Mouse (Mus musculus) midbrain, embryonic 14.5 days (tissue): ENCODE measurements at regions not wholly inside any gene's neighbourhood (a gene's known extent, or its start where the extent isn't known, plus 50 kb on each side); places are given as distances from the start of the nearest gene placed in this dataset.
A peak's percentile ranks its signal among the peaks of the same experiment; 100 is the strongest.

ENCODE experiments used
- ATAC-seq: fragments of 200-750 bp; cut with Nextera tagmentation; 2 replicates; pipeline ENCODE4 v1.8.0; 2017; ENCODE audit warnings: moderate number of reproducible peaks, moderate library complexity; ENCODE audit not compliant: low FRiP score, low TSS enrichment
- DNase-seq: peaks from one replicate; pipeline ENCODE4 v3.0.0-alpha.2; 2015
- H3K27ac ChIP-seq: fragments of 300-500 bp; sonication (generic); replicated peaks from 2 replicates; pipeline ENCODE4 v1.5.1; 2014; ENCODE audit warnings: mild to moderate bottlenecking, low read depth, low read length, moderate library complexity
- H3K27me3 ChIP-seq: fragments of 300-500 bp; sonication (generic); 2 replicates; pipeline ENCODE4 v1.6.1; 2014; ENCODE audit warnings: low read length, control low read depth, mixed read lengths; ENCODE audit not compliant: control insufficient read depth, insufficient read depth
- H3K36me3 ChIP-seq: fragments of 300-500 bp; sonication (generic); 2 replicates; pipeline ENCODE4 v1.6.1; 2014; ENCODE audit warnings: low read length, control low read depth; ENCODE audit not compliant: control insufficient read depth, insufficient read depth
- H3K4me1 ChIP-seq: fragments of 300-500 bp; sonication (generic); 2 replicates; pipeline ENCODE4 v1.6.1; 2014; ENCODE audit warnings: mild to moderate bottlenecking, antibody characterized with exemption, low read length, control low read depth; ENCODE audit not compliant: control insufficient read depth, insufficient read depth
- H3K4me2 ChIP-seq: fragments of 300-500 bp; sonication (generic); 2 replicates; pipeline ENCODE4 v1.6.1; 2014; ENCODE audit warnings: mild to moderate bottlenecking, low read length, moderate library complexity
- H3K4me3 ChIP-seq: fragments of 300-500 bp; sonication (generic); replicated peaks from 2 replicates; pipeline ENCODE4 v1.5.1; 2014; ENCODE audit warnings: low read depth, low read length
- H3K9ac ChIP-seq: fragments of 300-500 bp; sonication (generic); replicated peaks from 2 replicates; pipeline ENCODE4 v1.6.1; 2014; ENCODE audit warnings: mild to moderate bottlenecking, low read length, moderate library complexity
- H3K9me3 ChIP-seq: fragments of 300-500 bp; sonication (generic); 2 replicates; pipeline ENCODE4 v1.6.1; 2016; ENCODE audit warnings: low read length, control low read depth, mixed read lengths; ENCODE audit not compliant: control insufficient read depth
- WGBS: fragments of 180-500 bp; shearing (Covaris S2); extraction: QIAGEN DNeasy Blood & Tissue Kit; methylation state at CpG from one replicate; pipeline ENCODE4 v1.1.7; 2014; 5-methylcytosine and 5-hydroxymethylcytosine counted together

DNA sequence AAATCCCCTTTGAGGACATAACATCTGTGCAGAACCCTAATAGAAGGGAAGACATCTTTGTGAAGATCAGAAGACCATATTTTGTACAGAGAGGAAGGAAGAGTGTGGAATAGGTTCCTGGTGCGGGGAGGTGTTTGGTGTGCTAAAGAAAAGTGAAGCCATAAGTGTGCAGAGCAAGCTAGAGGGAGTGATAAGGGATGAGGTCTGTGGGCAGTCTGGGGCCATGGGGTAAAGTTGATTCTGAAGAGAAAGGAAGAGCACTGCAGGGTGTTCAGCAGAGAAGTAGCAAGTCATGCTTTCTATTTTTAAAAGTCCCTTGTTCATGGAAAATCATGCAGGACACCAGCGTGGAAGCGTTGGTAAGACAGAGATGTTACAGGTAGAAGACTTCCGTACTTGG, 161.8 kb upstream of the Tll1 start:
- Histone ChIP-seq H3K9ac (no peak overlapping the region), H3K9me3 (no peaks in the 10 kb centered on the region), H3K4me3 (no peak overlapping the region), H3K4me1 (no peaks in the 10 kb centered on the region), H3K36me3 (no peaks in the 10 kb centered on the region), H3K4me2 (no peak overlapping the region), H3K27ac (no peak overlapping the region), H3K27me3 (no peaks in the 10 kb centered on the region)
- no peak for DNase-seq
- WGBS = 96% methylated on average over 4 of the region's 4 CpGs
- no peak for ATAC-seq

DNA sequence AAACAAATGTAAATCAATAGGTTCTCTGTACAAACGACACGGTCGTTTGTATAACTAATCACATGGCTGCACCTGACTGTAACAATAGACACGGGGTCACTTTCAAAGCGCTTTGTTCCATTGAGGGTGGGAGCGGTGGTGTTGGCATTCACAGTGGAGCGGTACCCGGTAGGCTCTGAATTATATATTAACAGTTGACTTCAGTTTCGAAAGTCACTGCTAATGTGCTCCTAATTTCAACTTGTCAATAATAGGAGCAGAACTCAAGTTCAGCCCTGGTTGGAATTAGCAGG, 160.8 kb upstream of the Tll1 start:
- no peak for DNase-seq
- no peaks in the 10 kb centered on the region for H3K27me3 ChIP-seq
- H3K4me1 ChIP-seq = no peaks in the 10 kb centered on the region
- H3K4me3 ChIP-seq = no peak overlapping the region
- H3K9ac ChIP-seq = no peak overlapping the region
- H3K4me2 ChIP-seq = no peak overlapping the region
- ATAC-seq = no peak
- H3K27ac ChIP-seq = no peak overlapping the region
- WGBS = 70% methylated on average over 9 of the region's 9 CpGs
- H3K36me3 ChIP-seq = no peaks in the 10 kb centered on the region
- H3K9me3 ChIP-seq = no peaks in the 10 kb centered on the region

GRCm38 (mm10) chr8:64366226-64366973, 160.3 kb upstream of the Tll1 start:
- Histone ChIP-seq H3K4me2 (no peak overlapping the region), H3K4me3 (no peak overlapping the region), H3K36me3 (no peaks in the 10 kb centered on the region), H3K4me1 (no peaks in the 10 kb centered on the region), H3K9ac (no peak overlapping the region), H3K9me3 (no peaks in the 10 kb centered on the region), H3K27ac (no peak overlapping the region), H3K27me3 (no peaks in the 10 kb centered on the region)
- DNase-seq (no peak), ATAC-seq (no peak)
- WGBS = 84% methylated on average over 11 of the region's 11 CpGs

GRCm38 (mm10) chr8:64357092-64357491, 151.0 kb upstream of the Tll1 start:
- 89% methylated on average over 5 of the region's 5 CpGs for WGBS
- Histone ChIP-seq H3K4me1 (no peaks in the 10 kb centered on the region), H3K27me3 (no peaks in the 10 kb centered on the region), H3K9me3 (no peaks in the 10 kb centered on the region), H3K9ac (no peak overlapping the region), H3K4me3 (no peak overlapping the region), H3K27ac (no peak overlapping the region), H3K4me2 (no peak overlapping the region), H3K36me3 (no peaks in the 10 kb centered on the region)
- ATAC-seq (no peak), DNase-seq (no peak)

- no peak overlapping the region for H3K4me3 ChIP-seq
- H3K4me2 ChIP-seq = no peak overlapping the region
- no peak overlapping the region for H3K27ac ChIP-seq
- no peaks in the 10 kb centered on the region for H3K27me3 ChIP-seq
- no peaks in the 10 kb centered on the region for H3K36me3 ChIP-seq
- WGBS = 34% methylated on average over 3 of the region's 3 CpGs
- no peaks in the 10 kb centered on the region for H3K4me1 ChIP-seq
- no peaks in the 10 kb centered on the region for H3K9me3 ChIP-seq
- no peak overlapping the region for H3K9ac ChIP-seq
- no peak for ATAC-seq
- DNase-seq = peak; percentile 47
Observed at GRCm38 (mm10) chr8:64348082-64348646, 142.1 kb upstream of the Tll1 start.

DNA sequence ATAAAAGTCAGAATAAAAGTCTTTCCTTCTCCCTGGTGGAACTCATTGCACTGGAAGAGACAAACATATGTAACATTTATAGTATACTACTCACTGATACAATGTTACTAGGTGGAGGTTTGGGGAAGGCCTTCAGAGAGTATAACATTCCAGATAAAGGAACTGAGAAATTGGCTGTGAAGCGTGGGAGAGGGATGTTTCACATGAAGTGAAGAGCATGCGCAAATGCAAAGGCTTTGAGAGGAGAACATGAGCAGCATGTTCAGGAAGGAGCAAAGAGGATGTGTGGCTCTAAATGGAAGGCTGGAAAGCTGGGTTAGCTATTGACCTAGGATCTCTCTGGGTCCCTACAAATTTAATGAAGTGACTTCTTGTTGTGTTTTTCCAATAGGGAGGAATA, 141.4 kb upstream of the Tll1 start:
- Histone ChIP-seq H3K4me1 (no peaks in the 10 kb centered on the region), H3K9ac (no peak overlapping the region), H3K27me3 (no peaks in the 10 kb centered on the region), H3K27ac (no peak overlapping the region), H3K9me3 (no peaks in the 10 kb centered on the region), H3K4me2 (no peak overlapping the region), H3K4me3 (no peak overlapping the region), H3K36me3 (no peaks in the 10 kb centered on the region)
- 85% methylated on average over 2 of the region's 2 CpGs for WGBS
- DNase-seq (no peak), ATAC-seq (no peak)

- H3K9me3 ChIP-seq = no peaks in the 10 kb centered on the region
- ATAC-seq (no peak), DNase-seq (no peak)
- no peaks in the 10 kb centered on the region for H3K4me1 ChIP-seq
- H3K9ac ChIP-seq = no peak overlapping the region
- H3K27ac ChIP-seq = no peak overlapping the region
- 86% methylated on average over 5 of the region's 5 CpGs for WGBS
- no peak overlapping the region for H3K4me3 ChIP-seq
- H3K27me3 ChIP-seq = no peaks in the 10 kb centered on the region
- no peak overlapping the region for H3K4me2 ChIP-seq
- H3K36me3 ChIP-seq = no peaks in the 10 kb centered on the region
Observed at GRCm38 (mm10) chr8:64346428-64346827, 140.4 kb upstream of the Tll1 start.

DNA sequence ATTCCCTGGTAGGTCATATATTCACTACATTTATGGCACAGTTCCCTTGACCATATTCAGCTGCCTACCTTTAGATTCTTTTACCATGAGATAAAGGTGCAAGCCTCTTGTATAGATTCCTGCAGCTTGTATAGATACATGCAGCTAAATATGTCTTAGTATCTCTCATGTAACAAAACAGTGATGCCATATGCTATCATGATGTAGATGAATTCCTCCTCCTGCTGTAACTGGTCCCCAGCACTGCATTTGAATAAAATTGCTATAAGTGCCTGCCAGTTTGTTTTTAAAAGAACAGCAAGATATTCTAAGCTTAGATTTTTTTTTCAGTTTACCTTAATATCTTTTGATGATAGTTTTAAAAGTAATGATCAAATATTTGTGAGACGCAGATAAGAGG, 138.9 kb upstream of the Tll1 start:
- DNase-seq = no peak
- no peak overlapping the region for H3K4me3 ChIP-seq
- WGBS = 87% methylated on average over 1 of the region's 1 CpGs

GRCm38 (mm10) chr8:64343600-64343999, 137.5 kb upstream of the Tll1 start:
- Histone ChIP-seq H3K4me2 (no peak overlapping the region), H3K27ac (no peak overlapping the region), H3K4me3 (no peak overlapping the region), H3K9ac (no peak overlapping the region), H3K27me3 (no peaks in the 10 kb centered on the region), H3K4me1 (no peaks in the 10 kb centered on the region), H3K9me3 (no peaks in the 10 kb centered on the region), H3K36me3 (no peaks in the 10 kb centered on the region)
- WGBS = 79% methylated on average over 7 of the region's 7 CpGs
- no peak for DNase-seq
- no peak for ATAC-seq

More for the DNA sequence above, 138.9 kb upstream of the Tll1 start:
- Histone ChIP-seq H3K4me2 (no peak overlapping the region), H3K27me3 (no peaks in the 10 kb centered on the region), H3K36me3 (no peaks in the 10 kb centered on the region), H3K27ac (no peak overlapping the region), H3K4me1 (no peaks in the 10 kb centered on the region), H3K9ac (no peak overlapping the region), H3K9me3 (no peaks in the 10 kb centered on the region)
- ATAC-seq = no peak
